Mouse (Mus musculus): ENCODE results near the gene Frs3. TPM values are rescaled to one million over a fixed set of nuclear protein-coding genes. Genes with fewer than 3 reads are reported as not detected.
A peak's percentile ranks its signal among the peaks of the same experiment; 100 is the strongest.

Gene Frs3
- polyA plus RNA-seq, 1 experiment from 2014 or later, result 2.1 TPM

- 80% methylated on average over 2 of the region's 2 CpGs for WGBS (ENCODE audit: insufficient replicate concordance)
- DNase-seq, result no peak
- Histone ChIP-seq H3K4me3 (ENCODE audit: low read depth, low read length) (no peak overlapping the region), H3K4me1 (ENCODE audit: insufficient read depth) (peaks cover 24% of the 10 kb centered on the region), H3K27ac (ENCODE audit: low read depth) (no peak overlapping the region), H3K9me3 (ENCODE audit: low read length) (no peaks in the 10 kb centered on the region), H3K9ac (replicated peaks) (no peak overlapping the region), H3K27me3 (ENCODE audit: insufficient read depth, low read length) (peaks cover 6% of the 10 kb centered on the region; the same call in 1 of the 2 replicates), H3K4me2 (ENCODE audit: low read depth, low read length) (no peak overlapping the region), H3K36me3 (replicated peaks; ENCODE audit: insufficient read depth, low read length) (no peaks in the 10 kb centered on the region)
- no peak for TF ChIP-seq EP300 (IDR thresholded peaks at IDR 0.05; ENCODE audit: low read depth)
- TF ChIP-seq CTCF (IDR thresholded peaks at IDR 0.05; ENCODE audit: low read depth), result peak; percentile 41
- no peak for ATAC-seq
Measured at GRCm38 (mm10) chr17:47740186-47740585, 51.4 kb downstream of the Frs3 start.

- Histone ChIP-seq H3K4me3 (ENCODE audit: low read depth, low read length) (no peak overlapping the region), H3K4me1 (ENCODE audit: insufficient read depth) (peaks cover 22% of the 10 kb centered on the region), H3K9me3 (ENCODE audit: low read length) (no peaks in the 10 kb centered on the region), H3K27me3 (ENCODE audit: insufficient read depth, low read length) (no peaks in the 10 kb centered on the region), H3K27ac (ENCODE audit: low read depth) (no peak overlapping the region), H3K9ac (replicated peaks) (no peak overlapping the region; the same call in 1 of the 2 replicates), H3K4me2 (ENCODE audit: low read depth, low read length) (peak overlapping the region; percentile 27; the same call in 1 of the 2 replicates), H3K36me3 (replicated peaks; ENCODE audit: insufficient read depth, low read length) (no peaks in the 10 kb centered on the region)
- DNase-seq (no peak), ATAC-seq (0 out of 2 replicates have a peak, but pooled peaks have one; percentile 23)
- TF ChIP-seq EP300 (IDR thresholded peaks at IDR 0.05; ENCODE audit: low read depth), result no peak
- peak; percentile 55 for TF ChIP-seq CTCF (IDR thresholded peaks at IDR 0.05; ENCODE audit: low read depth)
- 27% methylated on average over 16 of the region's 16 CpGs for WGBS (ENCODE audit: insufficient replicate concordance)
Measured at GRCm38 (mm10) chr17:47742991-47743734, 54.3 kb downstream of the Frs3 start.

GRCm38 (mm10) chr17:47744086-47744485, 55.3 kb downstream of the Frs3 start:
- Histone ChIP-seq H3K27ac (ENCODE audit: low read depth) (no peak overlapping the region), H3K4me1 (ENCODE audit: insufficient read depth) (peaks cover 17% of the 10 kb centered on the region), H3K9ac (replicated peaks) (no peak overlapping the region), H3K36me3 (replicated peaks; ENCODE audit: insufficient read depth, low read length) (no peaks in the 10 kb centered on the region), H3K27me3 (ENCODE audit: insufficient read depth, low read length) (no peaks in the 10 kb centered on the region), H3K4me2 (ENCODE audit: low read depth, low read length) (no peak overlapping the region), H3K4me3 (ENCODE audit: low read depth, low read length) (no peak overlapping the region), H3K9me3 (ENCODE audit: low read length) (no peaks in the 10 kb centered on the region)
- 89% methylated on average over 14 of the region's 14 CpGs for WGBS (ENCODE audit: insufficient replicate concordance)
- no peak for ATAC-seq
- no peak for TF ChIP-seq EP300 (IDR thresholded peaks at IDR 0.05; ENCODE audit: low read depth)
- no peak for TF ChIP-seq CTCF (IDR thresholded peaks at IDR 0.05; ENCODE audit: low read depth)
- DNase-seq, result no peak

- DNase-seq, result peak; percentile 52
- no peaks in the 10 kb centered on the region for H3K27me3 ChIP-seq (ENCODE audit: insufficient read depth, low read length)
- ATAC-seq, result no peak
- H3K4me3 ChIP-seq (ENCODE audit: low read depth, low read length), result no peak overlapping the region
- no peaks in the 10 kb centered on the region for H3K9me3 ChIP-seq (ENCODE audit: low read length)
- no peak overlapping the region for H3K9ac ChIP-seq (replicated peaks)
- peaks cover 13% of the 10 kb centered on the region for H3K4me1 ChIP-seq (ENCODE audit: insufficient read depth)
- WGBS (ENCODE audit: insufficient replicate concordance), result 85% methylated on average over 10 of the region's 10 CpGs
- H3K4me2 ChIP-seq (ENCODE audit: low read depth, low read length), result no peak overlapping the region
- H3K36me3 ChIP-seq (replicated peaks; ENCODE audit: insufficient read depth, low read length), result no peaks in the 10 kb centered on the region
- no peak overlapping the region for H3K27ac ChIP-seq (ENCODE audit: low read depth)
- TF ChIP-seq CTCF (IDR thresholded peaks at IDR 0.05; ENCODE audit: low read depth) (peak; percentile 48), EP300 (IDR thresholded peaks at IDR 0.05; ENCODE audit: low read depth) (no peak)
Measured at GRCm38 (mm10) chr17:47744746-47745368, 56.0 kb downstream of the Frs3 start.

GRCm38 (mm10) chr17:47748791-47749553, 60.1 kb downstream of the Frs3 start:
- H3K4me2 ChIP-seq (ENCODE audit: low read depth, low read length), result no peak overlapping the region
- 73% methylated on average over 14 of the region's 14 CpGs for WGBS (ENCODE audit: insufficient replicate concordance)
- peak overlapping the region; percentile 35; the same call in 1 of the 2 replicates for H3K27ac ChIP-seq (ENCODE audit: low read depth)
- peaks cover 8% of the 10 kb centered on the region; the same call in 1 of the 2 replicates for H3K36me3 ChIP-seq (replicated peaks; ENCODE audit: insufficient read depth, low read length)
- H3K4me3 ChIP-seq (ENCODE audit: low read depth, low read length), result no peak overlapping the region
- no peaks in the 10 kb centered on the region for H3K9me3 ChIP-seq (ENCODE audit: low read length)
- H3K9ac ChIP-seq (replicated peaks), result no peak overlapping the region
- peaks cover 25% of the 10 kb centered on the region for H3K4me1 ChIP-seq (ENCODE audit: insufficient read depth)
- DNase-seq, result no peak
- TF ChIP-seq CTCF (IDR thresholded peaks at IDR 0.05; ENCODE audit: low read depth) (no peak), EP300 (IDR thresholded peaks at IDR 0.05; ENCODE audit: low read depth) (no peak)
- ATAC-seq, result peak; percentile 83
- H3K27me3 ChIP-seq (ENCODE audit: insufficient read depth, low read length), result no peaks in the 10 kb centered on the region

GRCm38 (mm10) chr17:47749626-47750025, 60.8 kb downstream of the Frs3 start:
- H3K4me2 ChIP-seq (ENCODE audit: low read depth, low read length), result no peak overlapping the region
- H3K4me1 ChIP-seq (ENCODE audit: insufficient read depth), result peaks cover 31% of the 10 kb centered on the region
- H3K27ac ChIP-seq (ENCODE audit: low read depth), result no peak overlapping the region
- WGBS (ENCODE audit: insufficient replicate concordance), result 53% methylated on average over 3 of the region's 3 CpGs
- H3K9me3 ChIP-seq (ENCODE audit: low read length), result no peaks in the 10 kb centered on the region
- H3K27me3 ChIP-seq (ENCODE audit: insufficient read depth, low read length), result no peaks in the 10 kb centered on the region
- ATAC-seq (no peak), DNase-seq (no peak)
- no peak for TF ChIP-seq CTCF (IDR thresholded peaks at IDR 0.05; ENCODE audit: low read depth)
- TF ChIP-seq EP300 (IDR thresholded peaks at IDR 0.05; ENCODE audit: low read depth), result no peak
- H3K36me3 ChIP-seq (replicated peaks; ENCODE audit: insufficient read depth, low read length), result peaks cover 8% of the 10 kb centered on the region; the same call in 1 of the 2 replicates
- no peak overlapping the region for H3K9ac ChIP-seq (replicated peaks)
- no peak overlapping the region for H3K4me3 ChIP-seq (ENCODE audit: low read depth, low read length)
